26 mouse cellular contexts compared by ENCODE assay signal in the genomic region with DNA sequence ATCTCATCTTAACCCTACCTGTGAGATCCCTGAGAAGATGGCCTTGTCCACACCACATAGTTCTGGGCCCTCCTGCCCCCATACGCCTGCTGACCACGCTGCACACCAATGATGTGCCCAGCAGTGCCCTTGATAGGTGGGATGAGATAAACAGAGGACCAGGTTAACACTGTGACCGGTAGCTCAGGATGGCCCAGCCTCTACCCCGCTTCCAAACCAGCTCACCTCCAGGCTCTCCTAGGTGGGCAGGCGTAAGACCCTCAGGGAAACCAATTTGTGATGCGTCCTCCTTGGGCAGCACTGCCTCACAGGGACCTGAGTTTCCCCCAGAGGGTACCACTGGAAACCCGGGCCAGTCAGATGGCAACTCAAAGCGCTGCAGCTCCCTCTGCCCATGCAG. TPM values are rescaled to one million over a fixed set of nuclear protein-coding genes. Genes with fewer than 3 reads are reported as not detected.
DNase-seq lines count a peak whose midpoint lies in the region; ATAC-seq lines count a peak whose summit lies in the region.
"Had no signal": no experiment of that assay in that cellular context is flagged by ENCODE, and none has a peak within 500 bp of the region (broad histone marks: within the 10 kb centered on the region; RNA-seq: fewer than 3 reads in every experiment).

No protein-coding gene starts in this region.

- peaks cover 34% of the 10 kb centered on the region for H3K4me1 ChIP-seq in forebrain, embryonic 13.5 days
- peaks cover 24% of the 10 kb centered on the region for H3K4me1 ChIP-seq in forebrain, embryonic 11.5 days (replicated peaks; ENCODE audit: control insufficient read depth, insufficient read depth, low read length)
- H3K4me1 ChIP-seq in heart, embryonic 10.5 days = peaks cover 30% of the 10 kb centered on the region
- H3K4me1 ChIP-seq in megakaryocyte, embryonic 14.5 days = peaks cover 50% of the 10 kb centered on the region

- no peak for DNase-seq in forebrain, embryonic 11.5 days (ENCODE audit: low spot score)
- DNase-seq in heart, postnatal 4 days = peak; percentile 8
- no peak for DNase-seq in heart, embryonic 10.5 days (ENCODE audit: low spot score)
- DNase-seq: adrenal gland, postnatal 10 days; adrenal gland, postnatal 36 days; B cell, adult 2 months; cerebellum, adult 18-20 months; cerebellum, adult 9-10 months; forebrain, postnatal 0 days; gastrocnemius, postnatal 25 days; heart, postnatal 10 days had no signal

- no peak for ATAC-seq in forebrain, embryonic 13.5 days
- ATAC-seq in forebrain, embryonic 11.5 days (replicated peaks; ENCODE audit: low FRiP score) = no peak
- no peak for ATAC-seq in megakaryocyte, adult 5-6 weeks (ENCODE audit: poor library complexity, severe bottlenecking)
- ATAC-seq: forebrain, embryonic 14.5 days; forebrain, postnatal 0 days; Patski had no signal

- H3K27me3 ChIP-seq in forebrain, embryonic 13.5 days = no peaks in the 10 kb centered on the region
- H3K27me3 ChIP-seq in forebrain, embryonic 11.5 days (ENCODE audit: control insufficient read depth, insufficient read depth, low read length) = no peaks in the 10 kb centered on the region
- H3K27me3 ChIP-seq in heart, embryonic 10.5 days (ENCODE audit: insufficient read depth, poor library complexity, severe bottlenecking) = no peaks in the 10 kb centered on the region
- no peaks in the 10 kb centered on the region for H3K27me3 ChIP-seq in megakaryocyte, embryonic 14.5 days (replicated peaks)
- H3K27me3 ChIP-seq: CH12.LX; embryonic facial prominence, embryonic 12.5 days; heart, embryonic 12.5 days; heart, embryonic 15.5 days; hindbrain, embryonic 12.5 days; hindbrain, embryonic 15.5 days; Patski had no signal

- no peaks in the 10 kb centered on the region for H3K9me3 ChIP-seq in forebrain, embryonic 13.5 days (replicated peaks)
- no peaks in the 10 kb centered on the region for H3K9me3 ChIP-seq in forebrain, embryonic 11.5 days (ENCODE audit: control insufficient read depth, low read length)
- no peaks in the 10 kb centered on the region for H3K9me3 ChIP-seq in heart, embryonic 10.5 days
- no peaks in the 10 kb centered on the region for H3K9me3 ChIP-seq in megakaryocyte, embryonic 14.5 days
- H3K9me3 ChIP-seq: embryonic facial prominence, embryonic 12.5 days; G1E; heart, embryonic 12.5 days; heart, embryonic 15.5 days; hindbrain, embryonic 12.5 days; hindbrain, embryonic 15.5 days had no signal

- WGBS in forebrain, embryonic 13.5 days = 95% methylated on average over 8 of the region's 8 CpGs
- 98% methylated on average over 8 of the region's 8 CpGs for WGBS in forebrain, embryonic 11.5 days
- WGBS in heart, embryonic 10.5 days = 95% methylated on average over 8 of the region's 8 CpGs

- H3K9ac ChIP-seq in forebrain, embryonic 13.5 days = peak overlapping the region; percentile 14; the same call in 1 of the 2 replicates
- H3K9ac ChIP-seq in forebrain, embryonic 11.5 days (ENCODE audit: low read length) = no peak overlapping the region
- H3K9ac ChIP-seq: embryonic facial prominence, embryonic 12.5 days; forebrain, postnatal 0 days; heart, embryonic 12.5 days; heart, embryonic 15.5 days; hindbrain, embryonic 12.5 days; hindbrain, embryonic 15.5 days had no signal

- no peak overlapping the region for H3K4me3 ChIP-seq in forebrain, embryonic 13.5 days
- H3K4me3 ChIP-seq in forebrain, embryonic 11.5 days (ENCODE audit: low read depth, low read length) = no peak overlapping the region
- H3K4me3 ChIP-seq in heart, embryonic 10.5 days = no peak overlapping the region
- H3K4me3 ChIP-seq in megakaryocyte, embryonic 14.5 days (replicated peaks) = peak overlapping the region; percentile 19
- H3K4me3 ChIP-seq: embryonic facial prominence, embryonic 12.5 days; erythroblast, embryonic 14.5 days; heart, embryonic 12.5 days; heart, embryonic 15.5 days; hindbrain, embryonic 12.5 days; hindbrain, embryonic 15.5 days had no signal

- peaks cover 59% of the 10 kb centered on the region for H3K36me3 ChIP-seq in forebrain, embryonic 13.5 days (ENCODE audit: poor library complexity, severe bottlenecking)
- peaks cover 33% of the 10 kb centered on the region for H3K36me3 ChIP-seq in forebrain, embryonic 11.5 days (ENCODE audit: control insufficient read depth, insufficient read depth, low read length)
- H3K36me3 ChIP-seq in heart, embryonic 10.5 days = peaks cover 64% of the 10 kb centered on the region
- H3K36me3 ChIP-seq in megakaryocyte, embryonic 14.5 days (replicated peaks; ENCODE audit: low read length) = peaks cover 76% of the 10 kb centered on the region

- H3K4me2 ChIP-seq in forebrain, embryonic 13.5 days = no peak overlapping the region
- H3K4me2 ChIP-seq in forebrain, embryonic 11.5 days (ENCODE audit: low read depth, low read length, severe bottlenecking) = no peak overlapping the region
- H3K4me2 ChIP-seq: embryonic facial prominence, embryonic 12.5 days; heart, embryonic 12.5 days; heart, embryonic 15.5 days; hindbrain, embryonic 12.5 days; hindbrain, embryonic 15.5 days had no signal

- no peak overlapping the region for H3K27ac ChIP-seq in forebrain, embryonic 13.5 days
- H3K27ac ChIP-seq in forebrain, embryonic 11.5 days (ENCODE audit: low read depth, low read length) = no peak overlapping the region
- H3K27ac ChIP-seq in heart, embryonic 10.5 days = no peak overlapping the region
- H3K27ac ChIP-seq: embryonic facial prominence, embryonic 12.5 days; heart, embryonic 15.5 days; hindbrain, embryonic 12.5 days; hindbrain, embryonic 15.5 days had no signal

RNA-seq across cellular contexts. Expression of gene Kmt2d, which starts 5.2 kb away (rescaled TPM):
- polyA plus RNA-seq in forebrain, embryonic 13.5 days (2015; fragmentation: Nextera tagmentation; extraction: Ambion mirVana) = 13.7 and 14.3 TPM in 2 replicates
- polyA plus RNA-seq in forebrain, embryonic 11.5 days (2014; fragmentation: Nextera tagmentation; extraction: Ambion mirVana) = 20.1 and 20.6 TPM in 2 replicates
- total RNA-seq in heart, postnatal 4 days (2021) = 10 to 100 TPM; 65.6 to 67.2 TPM
- polyA plus RNA-seq in heart, embryonic 10.5 days (2016; fragmentation: Nextera tagmentation; extraction: Ambion mirVana) = 10.1 and 12.0 TPM in 2 replicates
- polyA plus RNA-seq in megakaryocyte, embryonic 14.5 days (2012; ENCODE audit: insufficient read depth, low replicate concordance) = 11.9 and 17.8 TPM in 2 replicates
- total RNA-seq in megakaryocyte, adult 5-6 weeks (2015) = 33.7 and 37.1 TPM in 2 replicates
- total RNA-seq in megakaryocyte, adult 5-6 weeks (2017) = 16.7 and 52.1 TPM in 2 replicates

RNA-seq across cellular contexts. Expression of gene Rhebl1, which starts 28.6 kb away (rescaled TPM):
- 31.7 and 33.0 TPM in 2 replicates for polyA plus RNA-seq in forebrain, embryonic 13.5 days (2015; fragmentation: Nextera tagmentation; extraction: Ambion mirVana)
- 12.5 and 14.1 TPM in 2 replicates for polyA plus RNA-seq in forebrain, embryonic 11.5 days (2014; fragmentation: Nextera tagmentation; extraction: Ambion mirVana)
- total RNA-seq in heart, postnatal 4 days (2021) = 1 to 10 TPM; 2.0 TPM
- polyA plus RNA-seq in heart, embryonic 10.5 days (2016; fragmentation: Nextera tagmentation; extraction: Ambion mirVana) = 6.5 and 11.8 TPM in 2 replicates
- polyA plus RNA-seq in megakaryocyte, embryonic 14.5 days (2012; ENCODE audit: insufficient read depth, low replicate concordance) = 0.19 TPM in 1 of 2 replicates, not detected in the other
- total RNA-seq in megakaryocyte, adult 5-6 weeks (2015) = 4.8 and 9.6 TPM in 2 replicates
- 3.4 and 10.2 TPM in 2 replicates for total RNA-seq in megakaryocyte, adult 5-6 weeks (2017)

RNA-seq across cellular contexts. Expression of gene Dhh, which starts 32.6 kb away (rescaled TPM):
- 0.22 and 0.28 TPM in 2 replicates for polyA plus RNA-seq in forebrain, embryonic 13.5 days (2015; fragmentation: Nextera tagmentation; extraction: Ambion mirVana)
- 0.28 and 0.29 TPM in 2 replicates for polyA plus RNA-seq in forebrain, embryonic 11.5 days (2014; fragmentation: Nextera tagmentation; extraction: Ambion mirVana)
- total RNA-seq in heart, postnatal 4 days (2021) = 1 to 10 TPM; 2.7 to 3.5 TPM
- 2.9 and 3.0 TPM in 2 replicates for polyA plus RNA-seq in heart, embryonic 10.5 days (2016; fragmentation: Nextera tagmentation; extraction: Ambion mirVana)
- not detected in 2 replicates for polyA plus RNA-seq in megakaryocyte, embryonic 14.5 days (2012; ENCODE audit: insufficient read depth, low replicate concordance)
- total RNA-seq in megakaryocyte, adult 5-6 weeks (2015) = not detected in 2 replicates
- not detected in 2 replicates for total RNA-seq in megakaryocyte, adult 5-6 weeks (2017)
- total RNA-seq: CH12.LX; granulocyte monocyte progenitor cell, adult 5-6 weeks; hematopoietic stem cell, adult 5-6 weeks had no signal
- polyA plus RNA-seq: erythroblast, embryonic 14.5 days; G1E; Patski had no signal

RNA-seq across cellular contexts. Expression of gene Prkag1, which starts 34.5 kb away (rescaled TPM):
- polyA plus RNA-seq in forebrain, embryonic 13.5 days (2015; fragmentation: Nextera tagmentation; extraction: Ambion mirVana) = 95.9 and 99.4 TPM in 2 replicates
- 89.4 and 92.5 TPM in 2 replicates for polyA plus RNA-seq in forebrain, embryonic 11.5 days (2014; fragmentation: Nextera tagmentation; extraction: Ambion mirVana)
- 10 to 100 TPM; 88.9 to 89.3 TPM for total RNA-seq in heart, postnatal 4 days (2021)
- 95.0 and 97.7 TPM in 2 replicates for polyA plus RNA-seq in heart, embryonic 10.5 days (2016; fragmentation: Nextera tagmentation; extraction: Ambion mirVana)
- 237 and 264 TPM in 2 replicates for polyA plus RNA-seq in megakaryocyte, embryonic 14.5 days (2012; ENCODE audit: insufficient read depth, low replicate concordance)
- total RNA-seq in megakaryocyte, adult 5-6 weeks (2015) = 60.5 TPM in 2 replicates
- total RNA-seq in megakaryocyte, adult 5-6 weeks (2017) = 99.7 and 126 TPM in 2 replicates

RNA-seq across cellular contexts. Expression of gene Lmbr1l, which starts 52.3 kb away (rescaled TPM):
- 39.8 and 47.1 TPM in 2 replicates for polyA plus RNA-seq in forebrain, embryonic 13.5 days (2015; fragmentation: Nextera tagmentation; extraction: Ambion mirVana)
- 8.7 and 9.4 TPM in 2 replicates for polyA plus RNA-seq in forebrain, embryonic 11.5 days (2014; fragmentation: Nextera tagmentation; extraction: Ambion mirVana)
- total RNA-seq in heart, postnatal 4 days (2021) = 10 to 100 TPM; 14.1 to 15.9 TPM
- 14.9 and 20.2 TPM in 2 replicates for polyA plus RNA-seq in heart, embryonic 10.5 days (2016; fragmentation: Nextera tagmentation; extraction: Ambion mirVana)
- 0.87 and 4.8 TPM in 2 replicates for polyA plus RNA-seq in megakaryocyte, embryonic 14.5 days (2012; ENCODE audit: insufficient read depth, low replicate concordance)
- 10.7 and 11.1 TPM in 2 replicates for total RNA-seq in megakaryocyte, adult 5-6 weeks (2015)
- total RNA-seq in megakaryocyte, adult 5-6 weeks (2017) = 11.1 and 28.8 TPM in 2 replicates
